Mouse (Mus musculus): ENCODE data around the gene Lmod2. TPM values are rescaled to one million over a fixed set of nuclear protein-coding genes. Genes with fewer than 3 reads are reported as not detected.

The Lmod2 gene
- polyA plus RNA-seq, 1 experiment from 2014 or later, result 19.9 TPM

DNA sequence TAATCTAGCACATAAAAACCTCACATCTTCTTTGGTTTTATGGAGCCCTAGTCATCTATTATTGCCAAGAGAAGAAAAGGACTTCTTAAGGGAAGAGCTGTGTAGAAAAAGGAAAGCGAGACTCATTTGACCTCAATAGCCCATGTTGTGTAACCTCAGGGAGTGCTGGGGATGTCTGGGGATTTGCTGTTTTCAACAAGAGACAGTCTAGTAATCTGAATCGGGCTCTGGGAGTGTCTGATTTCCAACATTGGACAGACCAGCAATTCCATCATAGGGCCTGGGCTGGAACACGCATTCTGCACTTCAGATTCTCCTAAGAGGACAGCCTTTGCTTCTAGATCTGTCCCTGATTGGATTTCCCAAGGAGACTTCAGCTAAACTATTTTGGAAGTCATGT lies 14.1 kb upstream of the Lmod2 start:
- H3K27ac ChIP-seq, result no peak overlapping the region
- no peaks in the 10 kb centered on the region for H3K9me3 ChIP-seq
- H3K36me3 ChIP-seq, result no peaks in the 10 kb centered on the region
- no peak for DNase-seq (ENCODE audit: low spot score)
- no peaks in the 10 kb centered on the region for H3K27me3 ChIP-seq (ENCODE audit: insufficient read depth, poor library complexity, severe bottlenecking)
- no peak overlapping the region for H3K4me3 ChIP-seq
- H3K4me1 ChIP-seq, result peaks cover 30% of the 10 kb centered on the region
- WGBS, result 83% methylated on average over 3 of the region's 3 CpGs

DNA sequence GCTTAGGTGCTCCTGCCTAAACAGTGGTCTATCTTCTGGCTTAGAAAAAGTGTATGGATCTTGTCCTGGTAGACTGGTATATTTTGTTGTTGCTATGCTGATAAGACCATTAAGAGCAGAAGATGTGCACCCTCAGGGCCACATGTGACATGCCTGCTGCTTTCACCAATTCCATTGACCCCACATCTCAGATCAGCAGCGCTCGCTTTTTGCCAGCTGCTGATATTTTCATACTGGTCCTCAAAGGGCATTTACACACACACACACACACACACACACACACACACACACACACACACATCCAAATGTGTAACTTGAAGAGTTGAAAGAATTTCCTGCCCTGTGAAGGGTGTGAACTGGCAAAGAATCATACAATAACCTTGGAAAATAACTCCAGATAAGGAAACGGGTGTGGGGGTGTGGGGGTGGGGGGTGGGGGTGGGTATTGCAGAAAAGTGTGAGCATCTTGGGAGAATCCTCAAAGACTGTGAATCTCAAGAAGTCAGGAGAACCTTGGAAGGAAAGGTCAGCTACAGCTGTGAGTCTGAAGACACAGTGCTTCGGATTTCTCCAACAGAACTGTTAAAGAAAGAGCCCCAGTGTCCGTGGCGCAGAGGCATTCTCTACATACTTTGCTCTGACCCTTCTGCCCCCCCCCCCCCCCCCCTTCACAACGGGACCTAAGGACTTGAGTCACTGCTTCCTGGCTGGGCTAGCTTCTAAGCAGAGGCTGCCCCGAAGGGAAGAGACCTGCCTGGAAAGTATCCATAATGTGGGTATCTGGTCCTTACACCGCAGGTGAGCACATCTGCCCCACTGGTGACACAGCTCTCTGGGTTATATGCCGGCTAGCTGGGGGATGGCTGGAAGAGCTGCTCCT lies 11.9 kb upstream of the Lmod2 start:
- Histone ChIP-seq H3K27ac (peak overlapping the region; percentile 77), H3K27me3 (ENCODE audit: insufficient read depth, poor library complexity, severe bottlenecking) (no peaks in the 10 kb centered on the region), H3K4me1 (peaks cover 36% of the 10 kb centered on the region), H3K36me3 (no peaks in the 10 kb centered on the region), H3K4me3 (0 out of 2 replicates have a peak overlapping the region, but pooled peaks have one; percentile 15), H3K9me3 (no peaks in the 10 kb centered on the region)
- no peak for DNase-seq (ENCODE audit: low spot score)
- WGBS, result 32% methylated on average over 9 of the region's 10 CpGs

DNA sequence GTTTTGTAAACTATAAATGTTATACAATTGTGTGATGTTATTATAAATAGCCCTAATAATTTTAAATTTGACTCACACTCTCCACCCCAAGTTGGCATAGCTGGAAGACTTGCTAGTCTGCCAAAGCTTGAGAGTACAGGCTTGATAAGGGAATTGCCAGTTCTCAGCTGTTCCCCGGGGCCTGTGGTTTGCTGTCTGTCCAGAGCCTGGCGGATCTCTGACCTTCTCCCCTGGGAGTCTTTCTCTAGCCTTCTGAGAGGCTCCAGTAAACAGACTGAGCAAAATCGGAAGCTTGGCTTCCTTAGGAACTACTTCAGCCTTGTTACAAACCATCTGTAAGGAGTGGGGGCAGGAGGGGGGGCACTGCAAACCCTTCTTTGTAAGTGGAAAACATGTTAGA lies 10.7 kb upstream of the Lmod2 start:
- Histone ChIP-seq H3K9me3 (no peaks in the 10 kb centered on the region), H3K36me3 (no peaks in the 10 kb centered on the region), H3K4me3 (no peak overlapping the region), H3K27ac (peak overlapping the region; percentile 80), H3K27me3 (ENCODE audit: insufficient read depth, poor library complexity, severe bottlenecking) (no peaks in the 10 kb centered on the region), H3K4me1 (peaks cover 44% of the 10 kb centered on the region)
- no peak for DNase-seq (ENCODE audit: low spot score)
- 11% methylated on average over 3 of the region's 3 CpGs for WGBS

DNA sequence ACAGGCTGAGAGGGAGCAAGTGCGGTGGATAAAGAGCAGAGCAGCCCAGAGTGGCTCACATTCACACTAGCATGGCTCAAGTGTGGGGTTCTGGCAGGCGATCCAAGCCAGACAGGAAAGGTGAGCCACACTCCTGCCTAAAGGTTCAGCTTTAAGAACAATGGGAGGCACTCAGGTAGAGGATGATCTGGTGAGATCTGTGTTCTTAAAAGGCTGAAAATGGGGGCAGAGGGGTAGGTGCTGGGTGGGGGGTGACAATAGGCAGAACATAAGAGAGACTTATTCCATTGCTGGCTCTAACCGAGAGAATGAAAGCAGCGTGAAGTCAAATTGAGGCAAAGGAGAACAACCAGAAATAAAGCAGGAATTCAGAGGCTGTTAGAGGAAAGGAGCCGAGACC lies 7.3 kb upstream of the Lmod2 start:
- H3K36me3 ChIP-seq, result no peaks in the 10 kb centered on the region
- WGBS, result 77% methylated on average over 5 of the region's 5 CpGs
- no peak for DNase-seq (ENCODE audit: low spot score)
- no peaks in the 10 kb centered on the region for H3K9me3 ChIP-seq
- peaks cover 38% of the 10 kb centered on the region for H3K4me1 ChIP-seq
- H3K27me3 ChIP-seq (ENCODE audit: insufficient read depth, poor library complexity, severe bottlenecking), result no peaks in the 10 kb centered on the region
- H3K27ac ChIP-seq, result peak overlapping the region; percentile 75
- H3K4me3 ChIP-seq, result no peak overlapping the region

DNA sequence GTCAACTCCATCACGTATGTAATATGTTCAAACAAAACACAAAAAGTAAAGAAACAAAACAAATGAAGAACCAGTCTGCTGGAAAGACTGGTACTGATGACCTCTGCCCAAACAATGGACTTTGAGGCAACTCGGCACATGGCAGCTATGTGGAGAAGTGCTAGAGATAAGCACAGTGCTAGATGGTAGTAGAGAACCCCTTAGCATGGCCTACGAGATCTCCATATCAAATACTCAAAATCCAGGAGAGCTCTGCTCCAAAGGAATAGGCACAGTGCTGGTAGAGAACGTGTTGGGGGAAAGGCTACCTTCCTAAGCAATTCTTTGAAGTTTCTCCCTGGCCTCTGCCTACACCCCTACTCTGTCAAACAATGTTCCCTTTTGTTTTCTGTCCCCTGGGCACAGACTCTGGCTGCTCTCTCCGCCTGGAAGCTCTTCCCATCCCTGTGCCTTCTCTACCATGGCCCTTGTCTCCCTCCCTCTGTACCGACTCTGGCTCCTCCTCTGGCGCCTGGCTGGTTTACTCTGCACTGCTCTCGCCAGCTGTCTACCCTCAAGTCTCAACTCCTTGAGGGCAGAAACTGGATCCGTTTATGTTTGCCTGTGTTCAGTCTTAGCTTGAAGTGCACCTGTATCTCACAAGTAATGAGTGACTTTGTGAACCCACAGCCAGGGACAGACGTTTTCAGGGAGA lies 5.9 kb upstream of the Lmod2 start:
- Histone ChIP-seq H3K4me3 (no peak overlapping the region), H3K36me3 (no peaks in the 10 kb centered on the region), H3K27me3 (ENCODE audit: insufficient read depth, poor library complexity, severe bottlenecking) (no peaks in the 10 kb centered on the region), H3K9me3 (no peaks in the 10 kb centered on the region), H3K27ac (peak overlapping the region; percentile 59), H3K4me1 (peaks cover 24% of the 10 kb centered on the region)
- DNase-seq (ENCODE audit: low spot score), result no peak
- 41% methylated on average over 10 of the region's 10 CpGs for WGBS

DNA sequence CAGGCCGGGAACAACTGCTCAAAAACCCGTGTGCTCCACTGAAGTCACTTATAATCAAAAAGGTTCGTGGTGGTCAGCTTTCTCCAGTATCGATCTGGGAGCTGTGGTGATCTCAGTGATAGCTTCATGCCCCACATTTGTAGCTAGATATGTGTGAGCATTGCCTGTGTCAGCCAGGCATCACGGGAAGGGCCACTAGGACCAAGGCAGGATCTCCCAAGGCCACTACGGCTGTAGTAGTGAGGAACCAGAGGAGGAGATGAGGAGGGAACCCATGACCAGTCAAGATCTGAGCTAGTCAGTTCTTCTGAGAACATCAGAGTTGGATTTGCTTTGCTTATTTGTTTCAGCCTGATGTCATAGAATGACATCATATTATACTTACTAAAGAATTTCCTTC lies 1.6 kb downstream of the Lmod2 start:
- WGBS, result 67% methylated on average over 6 of the region's 6 CpGs
- H3K27me3 ChIP-seq (ENCODE audit: insufficient read depth, poor library complexity, severe bottlenecking), result no peaks in the 10 kb centered on the region
- DNase-seq (ENCODE audit: low spot score), result no peak
- peaks cover 35% of the 10 kb centered on the region for H3K4me1 ChIP-seq
- peak overlapping the region; percentile 60 for H3K4me3 ChIP-seq
- no peaks in the 10 kb centered on the region for H3K9me3 ChIP-seq
- peaks cover 11% of the 10 kb centered on the region for H3K36me3 ChIP-seq
- peak overlapping the region; percentile 92 for H3K27ac ChIP-seq

DNA sequence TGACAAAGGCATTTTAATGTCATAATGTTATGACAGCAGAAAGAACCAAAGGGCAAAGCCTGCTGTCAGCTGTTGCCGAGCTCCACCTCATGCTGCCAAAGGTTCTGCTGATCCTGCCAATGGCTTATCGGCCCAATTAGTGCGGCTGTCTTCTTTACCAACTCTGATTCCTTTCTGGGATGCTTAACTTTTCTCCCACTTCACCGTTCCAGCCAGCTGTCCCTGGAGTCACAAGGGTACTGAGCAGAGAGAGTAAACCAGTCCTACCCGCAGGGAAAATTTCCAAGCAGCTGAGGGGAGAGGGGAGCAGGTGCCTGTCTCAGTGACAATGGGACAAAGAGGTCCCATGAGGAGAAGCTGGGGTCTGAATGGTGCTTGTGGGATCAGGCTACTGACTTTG lies 2.1 kb downstream of the Lmod2 start:
- DNase-seq (ENCODE audit: low spot score), result no peak

DNA sequence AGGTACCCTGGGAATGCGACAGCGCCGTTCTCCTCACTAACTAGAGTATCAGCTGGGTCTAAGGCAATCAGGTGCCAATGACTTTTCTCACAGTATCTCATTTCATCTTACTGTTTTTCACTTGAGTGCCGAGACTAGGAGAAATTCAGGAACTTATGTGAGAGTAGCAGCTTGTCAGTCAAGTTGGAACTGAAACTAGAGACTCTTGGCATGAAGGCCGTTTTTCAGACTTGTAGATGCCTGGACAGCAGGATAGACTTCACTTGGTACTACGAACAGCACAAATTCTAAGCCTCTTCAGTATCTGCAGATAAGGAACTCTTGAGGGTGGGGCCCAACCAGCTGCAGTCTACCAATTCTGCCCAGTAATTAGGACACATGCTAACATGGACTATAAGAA lies 2.6 kb downstream of the Lmod2 start:
- Histone ChIP-seq H3K4me1 (peaks cover 35% of the 10 kb centered on the region), H3K36me3 (peaks cover 19% of the 10 kb centered on the region), H3K4me3 (peak overlapping the region; percentile 60), H3K27ac (peak overlapping the region; percentile 92), H3K27me3 (ENCODE audit: insufficient read depth, poor library complexity, severe bottlenecking) (no peaks in the 10 kb centered on the region), H3K9me3 (no peaks in the 10 kb centered on the region)
- WGBS, result 52% methylated on average over 6 of the region's 6 CpGs
- no peak for DNase-seq (ENCODE audit: low spot score)

More for the DNA sequence above, 2.1 kb downstream of the Lmod2 start:
- peaks cover 15% of the 10 kb centered on the region for H3K36me3 ChIP-seq
- H3K4me3 ChIP-seq, result peak overlapping the region; percentile 60
- peaks cover 35% of the 10 kb centered on the region for H3K4me1 ChIP-seq
- H3K9me3 ChIP-seq, result no peaks in the 10 kb centered on the region
- peak overlapping the region; percentile 92 for H3K27ac ChIP-seq
- no peaks in the 10 kb centered on the region for H3K27me3 ChIP-seq (ENCODE audit: insufficient read depth, poor library complexity, severe bottlenecking)
- WGBS, result 67% methylated on average over 5 of the region's 5 CpGs

DNA sequence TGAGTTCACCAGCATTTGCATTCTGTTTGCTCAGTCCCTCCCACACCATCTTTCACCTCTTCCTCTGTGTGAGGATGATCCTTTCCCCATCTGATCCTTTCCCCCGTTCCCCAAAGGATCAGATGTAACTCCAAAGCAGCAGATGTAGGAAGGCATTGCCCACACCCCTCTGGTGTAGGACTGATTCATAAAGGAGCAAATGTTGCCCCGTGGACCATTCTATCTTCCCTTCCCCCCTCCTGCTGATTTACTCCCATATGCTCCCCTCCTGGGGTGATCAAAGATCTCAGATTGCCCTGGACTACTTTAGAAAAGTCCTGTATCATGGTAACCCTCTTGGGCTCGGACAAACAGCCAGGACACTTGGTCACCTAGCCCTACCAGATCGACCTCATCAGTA lies 3.2 kb downstream of the Lmod2 start:
- 69% methylated on average over 4 of the region's 4 CpGs for WGBS
- H3K4me1 ChIP-seq, result peaks cover 35% of the 10 kb centered on the region
- peaks cover 23% of the 10 kb centered on the region for H3K36me3 ChIP-seq
- no peak for DNase-seq (ENCODE audit: low spot score)
- peak overlapping the region; percentile 92 for H3K27ac ChIP-seq
- peak overlapping the region; percentile 60 for H3K4me3 ChIP-seq
- no peaks in the 10 kb centered on the region for H3K27me3 ChIP-seq (ENCODE audit: insufficient read depth, poor library complexity, severe bottlenecking)
- H3K9me3 ChIP-seq, result no peaks in the 10 kb centered on the region

DNA sequence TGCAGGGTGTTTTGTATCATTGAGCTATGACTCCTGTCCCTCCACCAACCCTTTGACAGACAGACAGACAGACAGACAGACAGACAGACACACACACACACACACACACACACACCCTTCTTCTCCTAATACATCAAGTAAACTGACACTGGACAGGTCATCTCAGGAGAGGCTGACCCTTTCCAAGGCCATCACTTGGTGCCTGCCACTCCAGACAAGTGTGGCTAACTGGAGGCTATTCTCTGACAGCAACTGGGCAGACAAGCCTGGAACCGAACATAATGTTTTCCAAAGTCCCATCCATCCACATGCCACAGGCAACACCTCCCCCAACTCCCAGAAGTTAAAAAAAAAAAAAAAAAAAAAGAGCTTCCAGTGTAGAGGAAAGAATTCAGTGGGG lies 4.1 kb downstream of the Lmod2 start:
- 0 out of 2 replicates have a peak overlapping the region, but pooled peaks have one; percentile 22 for H3K27ac ChIP-seq
- peak overlapping the region; percentile 60; the same call in 1 of the 2 replicates for H3K4me3 ChIP-seq
- H3K27me3 ChIP-seq (ENCODE audit: insufficient read depth, poor library complexity, severe bottlenecking), result no peaks in the 10 kb centered on the region
- WGBS, result 4% methylated on average over 1 of the region's 1 CpGs
- DNase-seq (ENCODE audit: low spot score), result no peak
- H3K36me3 ChIP-seq, result peaks cover 33% of the 10 kb centered on the region
- peaks cover 35% of the 10 kb centered on the region for H3K4me1 ChIP-seq
- H3K9me3 ChIP-seq, result no peaks in the 10 kb centered on the region

DNA sequence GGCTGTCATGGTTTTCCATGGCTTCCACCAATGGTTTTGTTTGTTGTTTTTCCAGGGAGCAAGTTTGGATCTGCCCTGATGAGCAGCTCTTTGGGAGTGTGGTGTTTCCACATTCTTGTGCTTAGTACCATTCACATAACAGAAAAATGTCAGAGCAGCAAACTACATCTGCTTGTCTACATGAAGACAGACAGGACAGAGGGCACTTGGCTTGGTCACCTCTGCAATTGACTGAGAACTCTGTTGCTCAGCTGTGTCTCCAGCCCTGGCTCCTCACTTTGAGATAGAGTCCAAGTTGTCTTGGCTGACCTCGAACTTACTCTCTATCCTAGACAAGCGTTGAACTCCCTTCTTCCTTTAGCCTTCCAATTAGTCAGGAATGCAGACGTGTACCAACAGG lies 4.8 kb downstream of the Lmod2 start:
- H3K27ac ChIP-seq, result 0 out of 2 replicates have a peak overlapping the region, but pooled peaks have one; percentile 42
- 65% methylated on average over 3 of the region's 3 CpGs for WGBS
- no peak for DNase-seq (ENCODE audit: low spot score)
- peaks cover 32% of the 10 kb centered on the region for H3K4me1 ChIP-seq
- H3K4me3 ChIP-seq, result peak overlapping the region; percentile 60; the same call in 1 of the 2 replicates
- H3K27me3 ChIP-seq (ENCODE audit: insufficient read depth, poor library complexity, severe bottlenecking), result no peaks in the 10 kb centered on the region
- peaks cover 38% of the 10 kb centered on the region for H3K36me3 ChIP-seq
- H3K9me3 ChIP-seq, result no peaks in the 10 kb centered on the region

DNA sequence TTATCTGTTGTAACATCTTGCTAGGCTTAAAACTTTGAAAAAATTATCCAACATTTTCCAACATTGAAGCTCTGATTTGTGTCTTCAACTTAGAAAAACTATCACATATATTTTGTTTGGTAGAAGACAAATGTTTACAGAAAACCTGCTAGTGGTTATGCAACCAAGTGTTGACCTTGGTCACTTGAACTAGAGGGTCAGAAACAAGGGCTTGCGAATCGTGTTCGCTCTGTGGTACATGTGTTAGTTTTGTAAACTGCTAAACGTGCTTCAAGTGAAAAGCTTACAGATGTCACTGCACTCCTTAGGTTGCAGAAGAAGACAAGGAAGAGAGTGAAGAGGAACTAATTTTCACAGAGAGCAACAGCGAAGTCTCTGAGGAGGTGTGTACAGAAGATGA lies 5.4 kb downstream of the Lmod2 start:
- 92% methylated on average over 5 of the region's 5 CpGs for WGBS
- H3K27me3 ChIP-seq (ENCODE audit: insufficient read depth, poor library complexity, severe bottlenecking), result no peaks in the 10 kb centered on the region
- peaks cover 43% of the 10 kb centered on the region for H3K36me3 ChIP-seq
- no peak overlapping the region for H3K27ac ChIP-seq
- H3K4me3 ChIP-seq, result no peak overlapping the region
- DNase-seq (ENCODE audit: low spot score), result no peak
- H3K4me1 ChIP-seq, result peaks cover 32% of the 10 kb centered on the region
- no peaks in the 10 kb centered on the region for H3K9me3 ChIP-seq

DNA sequence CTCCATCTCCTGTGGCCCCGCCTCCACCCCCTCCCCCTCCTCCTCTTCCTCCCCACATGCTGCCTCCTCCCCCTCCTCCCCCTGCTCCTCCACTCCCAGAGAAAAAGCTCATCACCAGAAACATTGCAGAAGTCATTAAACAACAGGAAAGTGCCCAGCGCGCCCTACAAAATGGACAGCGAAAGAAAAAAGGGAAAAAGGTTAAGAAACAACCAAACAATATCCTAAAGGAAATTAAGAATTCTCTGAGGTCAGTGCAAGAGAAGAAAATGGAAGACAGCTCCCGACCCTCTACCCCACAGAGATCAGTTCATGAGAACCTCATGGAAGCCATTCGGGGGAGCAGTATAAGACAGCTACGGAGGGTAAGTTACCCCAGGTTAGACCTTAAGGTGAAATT lies 6.7 kb downstream of the Lmod2 start:
- H3K36me3 ChIP-seq, result peaks cover 51% of the 10 kb centered on the region
- H3K9me3 ChIP-seq, result no peaks in the 10 kb centered on the region
- H3K27ac ChIP-seq, result no peak overlapping the region
- peaks cover 32% of the 10 kb centered on the region for H3K4me1 ChIP-seq
- no peak overlapping the region for H3K4me3 ChIP-seq
- no peaks in the 10 kb centered on the region for H3K27me3 ChIP-seq (ENCODE audit: insufficient read depth, poor library complexity, severe bottlenecking)
- no peak for DNase-seq (ENCODE audit: low spot score)
- WGBS, result 91% methylated on average over 7 of the region's 7 CpGs
